Mouse (Mus musculus) stomach, embryonic 14.5 days (tissue): ENCODE data around the gene Fam216a. TPM values are rescaled to one million over a fixed set of nuclear protein-coding genes. Genes with fewer than 3 reads are reported as not detected.

Experiments used
- polyA plus RNA-seq: library from polyadenylated mRNA; unstranded; fragments of >200 nt; fragmentation: Nextera tagmentation; extraction: Ambion mirVana; gene quantifications from 2 replicates; pipeline ENCODE4 v1.2.1, GENCODE M21; 2014

Gene Fam216a
- polyA plus RNA-seq, 1 experiment from 2014 or later = 62.9 TPM

Other genes with a start within 250 kb of the Fam216a start
- gene Ccdc63, start 231.5 kb downstream of the Fam216a start, polyA plus RNA-seq = not detected in 2 replicates
- gene Ppp1cc, start 214.1 kb downstream of the Fam216a start, polyA plus RNA-seq = 221 and 234 TPM in 2 replicates
- gene Hvcn1, start 165.6 kb downstream of the Fam216a start, polyA plus RNA-seq = 6.2 and 6.3 TPM in 2 replicates
- gene Tctn1, start 107.9 kb downstream of the Fam216a start, polyA plus RNA-seq = 6.5 and 8.2 TPM in 2 replicates
- gene Pptc7, start 88.0 kb downstream of the Fam216a start, polyA plus RNA-seq = 11.3 and 11.8 TPM in 2 replicates
- gene Rad9b, start 18.1 kb downstream of the Fam216a start, polyA plus RNA-seq = 13.0 and 15.3 TPM in 2 replicates
- 209 and 221 TPM in 2 replicates for gene Vps29, start 18.0 kb downstream of the Fam216a start, polyA plus RNA-seq
- 65.7 and 67.0 TPM in 2 replicates for gene Gpn3, start 488 bp downstream of the Fam216a start, polyA plus RNA-seq
- gene Arpc3, start 19.5 kb upstream of the Fam216a start, polyA plus RNA-seq = 43.4 and 49.9 TPM in 2 replicates
- gene Anapc7, start 49.3 kb upstream of the Fam216a start, polyA plus RNA-seq = 23.3 and 29.4 TPM in 2 replicates
- gene Atp2a2, start 129.9 kb upstream of the Fam216a start, polyA plus RNA-seq = 36.7 and 40.0 TPM in 2 replicates
- gene Ift81, start 242.2 kb upstream of the Fam216a start, polyA plus RNA-seq = 49.9 and 50.8 TPM in 2 replicates